Comparison of ENCODE assay signal across 12 mouse cellular contexts in genomic region chr9:77953053-77953452, GRCm38 (mm10). TPM values are rescaled to one million over a fixed set of nuclear protein-coding genes. Genes with fewer than 3 reads are reported as not detected.
DNase-seq lines count a peak whose midpoint lies in the region; ATAC-seq and TF ChIP-seq lines count a peak whose summit lies in the region.
"Had no signal": no experiment of that assay in that cellular context is flagged by ENCODE, and none has a peak within 500 bp of the region (broad histone marks: within the 10 kb centered on the region; RNA-seq: fewer than 3 reads in every experiment).

No protein-coding gene starts in this region.

- WGBS in midbrain, postnatal 0 days: 63% methylated on average over 8 of the region's 8 CpGs
- 79% methylated on average over 8 of the region's 8 CpGs for WGBS in midbrain, embryonic 15.5 days

- H3K27me3 ChIP-seq in midbrain, postnatal 0 days (ENCODE audit: insufficient read depth, low read length): no peaks in the 10 kb centered on the region
- H3K27me3 ChIP-seq in midbrain, embryonic 15.5 days (replicated peaks): no peaks in the 10 kb centered on the region
- H3K27me3 ChIP-seq: Patski had no signal

- ATAC-seq in frontal cortex, adult (ENCODE audit: low TSS enrichment): peak; percentile 29; the same call in 1 of the 2 replicates
- no peak for ATAC-seq in midbrain, postnatal 0 days (ENCODE audit: low FRiP score)
- no peak for ATAC-seq in midbrain, embryonic 15.5 days (replicated peaks)
- no peak for ATAC-seq in activated CD4-positive, CD25-positive, alpha-beta regulatory T cell, adult 4 months
- ATAC-seq: Patski had no signal

- H3K4me1 ChIP-seq in midbrain, postnatal 0 days (ENCODE audit: insufficient read depth, low read length): peaks cover 9% of the 10 kb centered on the region; the same call in 1 of the 2 replicates
- H3K4me1 ChIP-seq in midbrain, embryonic 15.5 days: peaks cover 12% of the 10 kb centered on the region

- no peaks in the 10 kb centered on the region for H3K9me3 ChIP-seq in midbrain, postnatal 0 days (ENCODE audit: low read length)
- H3K9me3 ChIP-seq in midbrain, embryonic 15.5 days: no peaks in the 10 kb centered on the region

- H3K27ac ChIP-seq in midbrain, postnatal 0 days (ENCODE audit: low read depth, low read length): no peak overlapping the region
- no peak overlapping the region for H3K27ac ChIP-seq in midbrain, embryonic 15.5 days
- H3K27ac ChIP-seq: liver, embryonic 14.5 days had no signal

- TF ChIP-seq CTCF in midbrain, postnatal 0 days (IDR thresholded peaks at IDR 0.05): no peak

- H3K4me3 ChIP-seq in midbrain, postnatal 0 days (ENCODE audit: low read depth, low read length): no peak overlapping the region
- H3K4me3 ChIP-seq in midbrain, embryonic 15.5 days: no peak overlapping the region

- H3K36me3 ChIP-seq in midbrain, postnatal 0 days (ENCODE audit: insufficient read depth, low read length): peaks cover 4% of the 10 kb centered on the region
- no peaks in the 10 kb centered on the region for H3K36me3 ChIP-seq in midbrain, embryonic 15.5 days (replicated peaks)

- H3K9ac ChIP-seq in midbrain, postnatal 0 days (replicated peaks; ENCODE audit: low read length, poor library complexity, severe bottlenecking): no peak overlapping the region
- no peak overlapping the region for H3K9ac ChIP-seq in midbrain, embryonic 15.5 days
- H3K9ac ChIP-seq: liver, embryonic 14.5 days had no signal

- no peak overlapping the region for H3K4me2 ChIP-seq in midbrain, postnatal 0 days (ENCODE audit: low read depth, low read length, poor library complexity, severe bottlenecking)
- H3K4me2 ChIP-seq in midbrain, embryonic 15.5 days: no peak overlapping the region

- DNase-seq in frontal cortex, adult 2 months (ENCODE audit: extremely low spot score in 1 of 2, low spot score in 1 of 2): no peak
- peak; percentile 17 for DNase-seq in midbrain, postnatal 0 days (ENCODE audit: low spot score)
- peak; percentile 38 for DNase-seq in cerebellum, adult 8-10 months
- DNase-seq in retina, embryonic 14.5 days (ENCODE audit: low spot score): peak; percentile 53
- DNase-seq in thymus, postnatal 4 days: no peak
- DNase-seq: heart, adult 11 months; right cerebral cortex, postnatal 25 days had no signal

RNA-seq across cellular contexts. Expression of gene Elovl5, which starts 35.9 kb away (rescaled TPM):
- 97.3 and 105 TPM in 2 replicates for polyA plus RNA-seq in frontal cortex, adult 2 months (2012; rRNA removed)
- 79.4 and 80.0 TPM in 2 replicates for total RNA-seq in midbrain, postnatal 0 days (2014; rRNA removed)
- 58.4 and 59.2 TPM in 2 replicates for polyA plus RNA-seq in midbrain, postnatal 0 days (2015; fragmentation: Nextera tagmentation; extraction: Ambion mirVana)
- polyA plus RNA-seq in midbrain, embryonic 15.5 days (2015; fragmentation: Nextera tagmentation; extraction: Ambion mirVana): 58.7 and 62.0 TPM in 2 replicates
- polyA plus RNA-seq in activated CD4-positive, CD25-positive, alpha-beta regulatory T cell, adult 4 months (2017; shearing (Covaris generic)): 100 to 1,000 TPM; 149 to 155 TPM

Comparison
In these comparisons a context has a peak if more than half of its experiments do, and no peak if none do; other contexts are left out.
1. DNase-seq: peak in midbrain, postnatal 0 days (single experiment), cerebellum, adult 8-10 months (single experiment) and retina, embryonic 14.5 days (single experiment); none in frontal cortex, adult 2 months (0 of 2) and thymus, postnatal 4 days (single experiment).